Mouse (Mus musculus) kidney, adult 8-10 months (tissue): ENCODE data around the gene Il16.

Source experiments
- DNase-seq, 2 experiments: peaks; one replicate each; pipeline ENCODE4 v3.0.0; 2022

The Il16 gene

GRCm38 (mm10) chr7:83640581-83640980, 104.9 kb downstream of the Il16 start:
- DNase-seq, result no peak

- DNase-seq, result no peak
Observed at GRCm38 (mm10) chr7:83639084-83639483, 106.4 kb downstream of the Il16 start.

- DNase-seq, result peak; percentile 72 to 75
Observed at GRCm38 (mm10) chr7:83637781-83638583, 107.5 kb downstream of the Il16 start.

- no peak for DNase-seq
Observed at GRCm38 (mm10) chr7:83636425-83636824, 109.1 kb downstream of the Il16 start.

- DNase-seq, result no peak
Observed at GRCm38 (mm10) chr7:83635726-83636125, 109.8 kb downstream of the Il16 start.

GRCm38 (mm10) chr7:83633856-83634255, 111.7 kb downstream of the Il16 start:
- DNase-seq, result peak in 1 of 2 experiments; percentile 54

GRCm38 (mm10) chr7:83632682-83633120, 112.8 kb downstream of the Il16 start:
- peak in 1 of 2 experiments; percentile 45 for DNase-seq

GRCm38 (mm10) chr7:83631828-83632681, 113.5 kb downstream of the Il16 start, which contains the start of gene Stard5:
Gene Stard5 (plus strand): TSS chr7:83631959.
- DNase-seq, result peak; percentile 96 to 98

GRCm38 (mm10) chr7:83631073-83631827, 114.3 kb downstream of the Il16 start:
- DNase-seq, result no peak

- no peak for DNase-seq
Observed at GRCm38 (mm10) chr7:83627369-83627768, 118.2 kb downstream of the Il16 start.

GRCm38 (mm10) chr7:83626557-83627257, 118.8 kb downstream of the Il16 start:
- DNase-seq, result no peak

- no peak for DNase-seq
Observed at GRCm38 (mm10) chr7:83624065-83624464, 121.5 kb downstream of the Il16 start.

- DNase-seq, result no peak
Observed at GRCm38 (mm10) chr7:83622582-83622981, 122.9 kb downstream of the Il16 start.

GRCm38 (mm10) chr7:83618709-83619108, 126.8 kb downstream of the Il16 start:
- peak; percentile 67 to 69 for DNase-seq

GRCm38 (mm10) chr7:83616268-83616667, 129.3 kb downstream of the Il16 start:
- no peak for DNase-seq

GRCm38 (mm10) chr7:83615815-83616214, 129.7 kb downstream of the Il16 start:
- DNase-seq, result no peak

GRCm38 (mm10) chr7:83615272-83615671, 130.3 kb downstream of the Il16 start:
- no peak for DNase-seq

- peak; percentile 32 to 59 for DNase-seq
Observed at GRCm38 (mm10) chr7:83611886-83612285, 133.6 kb downstream of the Il16 start.

- no peak for DNase-seq
Observed at GRCm38 (mm10) chr7:83609891-83610290, 135.6 kb downstream of the Il16 start.

- DNase-seq, result no peak
Observed at GRCm38 (mm10) chr7:83606796-83607195, 138.7 kb downstream of the Il16 start.

GRCm38 (mm10) chr7:83604180-83604944, 141.2 kb downstream of the Il16 start:
- no peak for DNase-seq
